Mouse (Mus musculus): Measurements from ENCODE around the gene Higd1c. TPM values are rescaled to one million over a fixed set of nuclear protein-coding genes. Genes with fewer than 3 reads are reported as not detected.
"Not testable (repeated sequence)": the region's sequence is repeated elsewhere in the genome, so short reads cannot be mapped to it uniquely, and the experiment has no call there.

The Higd1c gene
- polyA plus RNA-seq, 1 experiment from 2014 or later = not detected

- 42% methylated on average over 7 of the region's 7 CpGs for WGBS
- H3K4me3 ChIP-seq (replicated peaks) = no peak overlapping the region
Observed at GRCm38 (mm10) chr15:100367119-100367518, 2.8 kb downstream of the Higd1c start.

GRCm38 (mm10) chr15:100375066-100375465 is 10.7 kb downstream of the Higd1c start:
- ATAC-seq (ENCODE audit: low FRiP score) = no peak
- H3K9ac ChIP-seq (replicated peaks) = no peak overlapping the region
- no peaks in the 10 kb centered on the region for H3K36me3 ChIP-seq
- H3K4me3 ChIP-seq (replicated peaks) = no peak overlapping the region
- no peaks in the 10 kb centered on the region for H3K9me3 ChIP-seq (replicated peaks)
- no peak overlapping the region for H3K4me2 ChIP-seq
- H3K4me1 ChIP-seq = no peaks in the 10 kb centered on the region
- H3K27ac ChIP-seq (replicated peaks) = no peak overlapping the region
- no peaks in the 10 kb centered on the region for H3K27me3 ChIP-seq (replicated peaks)
- WGBS = 26% methylated on average over 5 of the region's 5 CpGs

More at GRCm38 (mm10) chr15:100367119-100367518, 2.8 kb downstream of the Higd1c start:
- Histone ChIP-seq H3K4me1 (peaks cover 8% of the 10 kb centered on the region), H3K36me3 (no peaks in the 10 kb centered on the region), H3K27me3 (replicated peaks) (no peaks in the 10 kb centered on the region), H3K27ac (replicated peaks) (no peak overlapping the region), H3K4me2 (no peak overlapping the region), H3K9ac (replicated peaks) (no peak overlapping the region), H3K9me3 (replicated peaks) (no peaks in the 10 kb centered on the region)
- 0 out of 2 replicates have a peak, but pooled peaks have one; percentile 41 for ATAC-seq (ENCODE audit: low FRiP score)

GRCm38 (mm10) chr15:100377847-100378505 is 13.6 kb downstream of the Higd1c start:
- H3K4me2 ChIP-seq; ATAC-seq (ENCODE audit: low FRiP score): not testable (repeated sequence)
- 52% methylated on average over 4 of the region's 9 CpGs for WGBS

DNA sequence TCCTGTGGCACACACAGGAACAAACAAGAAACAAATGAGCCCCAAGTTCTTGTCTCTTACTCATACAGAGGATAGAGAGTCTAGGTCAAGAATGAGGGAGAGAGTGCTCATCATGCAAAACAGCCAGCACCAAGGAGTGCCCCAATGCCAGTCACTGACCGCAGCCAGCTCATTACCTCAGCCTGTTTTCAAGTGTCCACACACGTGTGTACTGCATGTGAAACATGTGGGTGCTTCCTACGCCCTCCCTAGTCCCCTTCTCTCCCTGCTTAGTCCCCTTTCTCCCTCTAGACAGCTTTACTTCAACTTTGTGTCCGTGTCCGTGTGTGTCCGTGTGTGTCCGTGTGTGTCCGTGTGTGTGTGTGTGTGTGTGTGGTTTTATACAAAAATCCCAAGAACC is 15.3 kb downstream of the Higd1c start:
- H3K4me1 ChIP-seq = no peaks in the 10 kb centered on the region
- H3K27me3 ChIP-seq (replicated peaks) = no peaks in the 10 kb centered on the region
- no peak for ATAC-seq (ENCODE audit: low FRiP score)
- H3K4me3 ChIP-seq (replicated peaks) = no peak overlapping the region
- no peak overlapping the region for H3K9ac ChIP-seq (replicated peaks)
- no peaks in the 10 kb centered on the region for H3K36me3 ChIP-seq
- 88% methylated on average over 8 of the region's 8 CpGs for WGBS
- no peaks in the 10 kb centered on the region for H3K9me3 ChIP-seq (replicated peaks)
- H3K27ac ChIP-seq (replicated peaks) = no peak overlapping the region
- no peak overlapping the region for H3K4me2 ChIP-seq

More at GRCm38 (mm10) chr15:100377847-100378505, 13.6 kb downstream of the Higd1c start:
- not testable (repeated sequence) for H3K36me3 ChIP-seq; H3K27me3 ChIP-seq (replicated peaks); H3K9me3 ChIP-seq (replicated peaks); H3K27ac ChIP-seq (replicated peaks); H3K4me3 ChIP-seq (replicated peaks); H3K9ac ChIP-seq (replicated peaks); H3K4me1 ChIP-seq

DNA sequence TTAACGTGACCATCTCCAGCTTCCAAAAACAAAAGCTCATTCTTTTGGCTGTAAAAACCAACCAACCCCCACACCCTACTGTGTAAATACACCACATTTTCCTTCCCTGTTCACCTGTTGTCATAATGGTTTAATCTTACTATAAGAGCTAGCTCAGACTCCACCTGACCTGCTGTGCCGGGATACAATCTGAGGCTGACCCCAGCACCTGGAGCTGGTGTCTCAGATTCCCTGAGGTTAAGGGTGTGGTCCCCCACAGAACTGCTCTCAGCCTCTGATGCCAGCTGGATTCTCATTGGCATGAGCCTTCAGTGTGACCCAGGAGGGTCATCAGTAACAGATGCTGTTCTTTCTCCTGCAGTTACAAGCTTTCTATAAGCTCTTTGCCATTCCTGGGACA is 15.8 kb downstream of the Higd1c start:
- no peak overlapping the region for H3K4me3 ChIP-seq (replicated peaks)
- H3K27me3 ChIP-seq (replicated peaks) = no peaks in the 10 kb centered on the region
- H3K4me1 ChIP-seq = no peaks in the 10 kb centered on the region
- WGBS = 53% methylated on average over 2 of the region's 2 CpGs
- no peaks in the 10 kb centered on the region for H3K9me3 ChIP-seq (replicated peaks)
- H3K27ac ChIP-seq (replicated peaks) = no peak overlapping the region
- no peak overlapping the region for H3K4me2 ChIP-seq
- H3K9ac ChIP-seq (replicated peaks) = no peak overlapping the region
- no peak for ATAC-seq (ENCODE audit: low FRiP score)
- no peaks in the 10 kb centered on the region for H3K36me3 ChIP-seq

GRCm38 (mm10) chr15:100385705-100386104 is 21.4 kb downstream of the Higd1c start:
- Histone ChIP-seq H3K9ac (replicated peaks) (no peak overlapping the region), H3K36me3 (no peaks in the 10 kb centered on the region), H3K27me3 (replicated peaks) (no peaks in the 10 kb centered on the region), H3K4me1 (no peaks in the 10 kb centered on the region), H3K4me3 (replicated peaks) (no peak overlapping the region), H3K9me3 (replicated peaks) (no peaks in the 10 kb centered on the region), H3K27ac (replicated peaks) (no peak overlapping the region), H3K4me2 (no peak overlapping the region)
- 90% methylated on average over 9 of the region's 9 CpGs for WGBS
- ATAC-seq (ENCODE audit: low FRiP score) = no peak

GRCm38 (mm10) chr15:100387544-100388223 is 23.3 kb downstream of the Higd1c start:
- no peak overlapping the region for H3K27ac ChIP-seq (replicated peaks)
- 94% methylated on average over 17 of the region's 17 CpGs for WGBS
- no peak overlapping the region for H3K9ac ChIP-seq (replicated peaks)
- no peak overlapping the region for H3K4me3 ChIP-seq (replicated peaks)
- no peaks in the 10 kb centered on the region for H3K4me1 ChIP-seq
- no peaks in the 10 kb centered on the region for H3K9me3 ChIP-seq (replicated peaks)
- ATAC-seq (ENCODE audit: low FRiP score) = no peak
- no peaks in the 10 kb centered on the region for H3K36me3 ChIP-seq
- no peaks in the 10 kb centered on the region for H3K27me3 ChIP-seq (replicated peaks)
- no peak overlapping the region for H3K4me2 ChIP-seq

GRCm38 (mm10) chr15:100388224-100388835 is 24.0 kb downstream of the Higd1c start:
- Histone ChIP-seq H3K9me3 (replicated peaks) (no peaks in the 10 kb centered on the region), H3K27me3 (replicated peaks) (no peaks in the 10 kb centered on the region), H3K9ac (replicated peaks) (no peak overlapping the region), H3K4me3 (replicated peaks) (no peak overlapping the region), H3K27ac (replicated peaks) (no peak overlapping the region), H3K36me3 (no peaks in the 10 kb centered on the region; the same call in 1 of the 2 replicates), H3K4me2 (no peak overlapping the region), H3K4me1 (no peaks in the 10 kb centered on the region)
- no peak for ATAC-seq (ENCODE audit: low FRiP score)
- 90% methylated on average over 16 of the region's 16 CpGs for WGBS

GRCm38 (mm10) chr15:100388886-100389285 is 24.5 kb downstream of the Higd1c start:
- no peak overlapping the region for H3K4me2 ChIP-seq
- H3K4me1 ChIP-seq = no peaks in the 10 kb centered on the region
- H3K9ac ChIP-seq (replicated peaks) = no peak overlapping the region
- H3K9me3 ChIP-seq (replicated peaks) = no peaks in the 10 kb centered on the region
- H3K27ac ChIP-seq (replicated peaks) = no peak overlapping the region
- ATAC-seq (ENCODE audit: low FRiP score) = no peak
- no peaks in the 10 kb centered on the region for H3K27me3 ChIP-seq (replicated peaks)
- 60% methylated on average over 9 of the region's 9 CpGs for WGBS
- peaks cover 5% of the 10 kb centered on the region for H3K36me3 ChIP-seq
- H3K4me3 ChIP-seq (replicated peaks) = no peak overlapping the region

DNA sequence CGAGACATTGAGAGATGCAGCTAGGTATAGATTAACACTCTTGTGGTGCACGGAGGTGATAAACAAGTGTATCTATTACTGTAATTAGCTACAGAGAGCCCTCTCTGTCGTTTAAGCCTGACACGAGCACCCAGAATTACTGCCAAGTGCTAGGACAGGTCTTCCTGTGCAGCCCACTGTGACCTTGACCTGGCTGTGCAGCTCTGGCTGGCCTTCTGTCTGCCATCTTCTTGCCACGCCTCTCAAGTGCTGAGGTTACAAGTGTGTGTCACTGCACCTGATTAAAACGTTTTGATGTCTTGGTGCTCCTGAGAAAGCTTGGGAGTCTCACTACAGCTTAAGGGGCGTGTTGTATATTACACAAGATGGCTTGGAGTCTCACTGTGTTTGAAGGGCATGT is 26.7 kb downstream of the Higd1c start:
- Histone ChIP-seq H3K9me3 (replicated peaks) (no peaks in the 10 kb centered on the region), H3K9ac (replicated peaks) (no peak overlapping the region), H3K4me1 (no peaks in the 10 kb centered on the region), H3K36me3 (peaks cover 27% of the 10 kb centered on the region), H3K27me3 (replicated peaks) (no peaks in the 10 kb centered on the region), H3K4me2 (no peak overlapping the region), H3K4me3 (replicated peaks) (no peak overlapping the region), H3K27ac (replicated peaks) (no peak overlapping the region)
- 85% methylated on average over 7 of the region's 7 CpGs for WGBS
- ATAC-seq (ENCODE audit: low FRiP score) = no peak

DNA sequence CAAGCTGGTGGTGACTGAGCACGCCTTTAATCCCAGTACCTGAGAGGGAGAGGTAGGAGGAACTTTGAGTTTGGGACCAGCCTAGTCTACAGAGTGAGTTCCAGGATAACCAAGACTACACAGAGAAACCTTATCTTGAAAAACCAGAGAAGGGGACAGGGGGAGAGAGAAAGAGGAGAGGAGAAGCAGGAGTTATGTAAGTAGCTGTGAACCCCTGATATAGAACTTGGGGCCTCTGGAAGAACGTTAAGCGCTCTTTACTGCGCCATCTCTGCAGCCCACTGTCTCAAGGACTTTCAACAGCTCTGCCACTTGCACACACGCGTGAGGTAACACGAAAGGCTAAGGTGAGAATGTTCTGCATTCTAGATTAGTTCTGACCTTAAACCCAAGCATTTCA is 27.3 kb downstream of the Higd1c start:
- Histone ChIP-seq H3K4me3 (replicated peaks) (no peak overlapping the region), H3K4me2 (no peak overlapping the region), H3K36me3 (peaks cover 33% of the 10 kb centered on the region)

DNA sequence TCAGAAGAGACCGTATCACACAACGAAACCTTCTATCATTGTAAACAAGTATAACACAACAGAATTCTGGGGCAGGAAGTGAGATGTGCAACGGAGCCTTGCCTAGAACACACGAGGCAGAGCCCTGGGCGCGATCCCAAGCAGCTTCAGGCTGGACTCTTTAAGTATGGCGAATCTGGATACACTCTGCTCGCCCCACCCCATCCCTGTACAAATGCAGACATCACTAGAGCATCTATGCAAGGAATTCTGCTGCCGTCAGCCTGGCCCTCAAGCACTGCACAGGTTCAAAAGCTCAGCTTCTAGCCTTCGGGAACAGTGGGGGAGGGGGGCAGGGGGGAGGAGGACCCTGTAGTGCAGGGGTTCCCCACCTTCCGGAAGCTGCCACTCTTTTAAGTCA is 28.7 kb downstream of the Higd1c start:
- ATAC-seq (ENCODE audit: low FRiP score) = no peak
- Histone ChIP-seq H3K36me3 (peaks cover 47% of the 10 kb centered on the region), H3K27me3 (replicated peaks) (no peaks in the 10 kb centered on the region), H3K27ac (replicated peaks) (no peak overlapping the region), H3K4me3 (replicated peaks) (no peak overlapping the region), H3K4me1 (no peaks in the 10 kb centered on the region), H3K9me3 (replicated peaks) (no peaks in the 10 kb centered on the region), H3K9ac (replicated peaks) (no peak overlapping the region), H3K4me2 (no peak overlapping the region)
- WGBS = 81% methylated on average over 11 of the region's 11 CpGs

More for the DNA sequence above, 27.3 kb downstream of the Higd1c start:
- Histone ChIP-seq H3K27me3 (replicated peaks) (no peaks in the 10 kb centered on the region), H3K27ac (replicated peaks) (no peak overlapping the region), H3K9me3 (replicated peaks) (no peaks in the 10 kb centered on the region), H3K4me1 (no peaks in the 10 kb centered on the region), H3K9ac (replicated peaks) (no peak overlapping the region)
- WGBS = 95% methylated on average over 7 of the region's 7 CpGs
- no peak for ATAC-seq (ENCODE audit: low FRiP score)

All from neural tube, embryonic 15.5 days (tissue).